Mouse (Mus musculus) hindbrain, postnatal 0 days (tissue): ENCODE measurements around the gene Myh3. TPM values are rescaled to one million over a fixed set of nuclear protein-coding genes. Genes with fewer than 3 reads are reported as not detected.

Source experiments
- ATAC-seq: fragments of 200-750 bp; cut with Nextera tagmentation; 2 replicates; pipeline ENCODE4 v1.8.0; 2017; ENCODE audit warnings: mild to moderate bottlenecking, moderate TSS enrichment, moderate library complexity
- DNase-seq: peaks from one replicate; pipeline ENCODE4 v3.0.0-alpha.2; 2015; ENCODE audit warnings: low spot score
- H3K27ac ChIP-seq: fragments of 300-500 bp; sonication (generic); 2 replicates; pipeline ENCODE4 v1.5.1; 2014; ENCODE audit warnings: mild to moderate bottlenecking
- H3K27me3 ChIP-seq: fragments of 300-500 bp; sonication (generic); 2 replicates; pipeline ENCODE4 v1.6.1; 2014; ENCODE audit warnings: low read length, mixed read lengths; ENCODE audit not compliant: insufficient read depth
- H3K36me3 ChIP-seq: fragments of 300-500 bp; sonication (generic); 2 replicates; pipeline ENCODE4 v1.6.1; 2014; ENCODE audit warnings: low read length, mixed read lengths; ENCODE audit not compliant: insufficient read depth
- H3K4me1 ChIP-seq: fragments of 300-500 bp; sonication (generic); 2 replicates; pipeline ENCODE4 v1.6.1; 2014; ENCODE audit warnings: antibody characterized with exemption, low read length, mixed read lengths; ENCODE audit not compliant: insufficient read depth
- H3K4me2 ChIP-seq: fragments of 300-500 bp; sonication (generic); 2 replicates; pipeline ENCODE4 v1.6.1; 2014; ENCODE audit warnings: low read depth, mild to moderate bottlenecking, low read length, moderate library complexity, mixed read lengths
- H3K4me3 ChIP-seq: fragments of 300-500 bp; sonication (generic); 2 replicates; pipeline ENCODE4 v1.5.1; 2014; ENCODE audit warnings: low read length
- H3K9ac ChIP-seq: fragments of 300-500 bp; sonication (generic); replicated peaks from 2 replicates; pipeline ENCODE4 v1.6.1; 2014; ENCODE audit warnings: mild to moderate bottlenecking, low read length, moderate library complexity, mixed read lengths
- H3K9me3 ChIP-seq: fragments of 300-500 bp; sonication (generic); 2 replicates; pipeline ENCODE4 v1.6.1; 2016; ENCODE audit warnings: low read length, mixed read lengths
- CTCF ChIP-seq: IDR thresholded peaks from 2 replicates; pipeline ENCODE4 v1.5.1; 2016; ENCODE audit warnings: antibody characterized with exemption, control low read depth, low read depth
- WGBS: fragments of 180-500 bp; shearing (Covaris S2); extraction: QIAGEN DNeasy Blood & Tissue Kit; methylation state at CpG from one replicate; pipeline ENCODE4 v1.1.7; 2014; 5-methylcytosine and 5-hydroxymethylcytosine counted together
- polyA plus RNA-seq: library from polyadenylated mRNA; unstranded; fragments of >200 nt; fragmentation: Nextera tagmentation; extraction: Ambion mirVana; gene quantifications from 2 replicates; pipeline ENCODE4 v1.2.1, GENCODE M21; 2015
- total RNA-seq: library from RNA; depleted of rRNA; stranded (reverse); fragments of >200 nt; gene quantifications from 2 replicates; pipeline ENCODE4 v1.2.3, GENCODE M21; 2014; rRNA removed

Myh3 gene
- total RNA-seq (1.1 and 3.0 TPM in 2 replicates), polyA plus RNA-seq (0.25 and 0.35 TPM in 2 replicates)

DNA sequence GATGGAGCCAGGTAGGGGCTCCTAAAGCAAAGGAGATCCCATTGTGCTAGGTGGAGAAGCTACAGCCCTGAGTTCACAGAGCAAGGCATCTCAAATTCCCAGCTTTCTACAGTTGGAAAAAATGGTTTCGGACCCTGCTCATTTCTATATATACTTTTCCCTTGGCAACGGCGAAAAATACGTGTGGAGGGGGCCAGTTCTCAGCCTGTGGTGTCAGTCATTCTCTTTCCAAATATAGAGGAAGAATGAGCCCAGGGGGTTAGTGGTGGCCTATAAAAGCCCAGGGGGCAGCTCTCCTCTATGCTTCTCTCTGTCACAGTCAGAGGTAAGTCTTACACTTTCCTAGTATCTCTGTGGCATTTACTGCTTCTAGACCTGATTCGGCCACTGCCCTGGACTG lies at the start of gene Myh3:
Myh3 (plus strand) TSS at position 301 of the 400 bp plus-strand sequence.
- Histone ChIP-seq H3K4me3 (no peak within 1 kb of the TSS), H3K4me1 (0 out of 2 replicates have a peak, but pooled peaks cover 5% of the 10 kb centered on the region), H3K9me3 (no peaks in the 10 kb centered on the region), H3K9ac (no peak within 1 kb of the TSS), H3K27me3 (peaks cover 3% of the 10 kb centered on the region; the same call in 1 of the 2 replicates), H3K36me3 (no peaks in the 10 kb centered on the region), H3K27ac (no peak within 1 kb of the TSS), H3K4me2 (no peak within 1 kb of the TSS)
- 86% methylated on average over 5 of the region's 5 CpGs for WGBS
- no peak for DNase-seq
- TF ChIP-seq CTCF, result no peak
- no peak for ATAC-seq

DNA sequence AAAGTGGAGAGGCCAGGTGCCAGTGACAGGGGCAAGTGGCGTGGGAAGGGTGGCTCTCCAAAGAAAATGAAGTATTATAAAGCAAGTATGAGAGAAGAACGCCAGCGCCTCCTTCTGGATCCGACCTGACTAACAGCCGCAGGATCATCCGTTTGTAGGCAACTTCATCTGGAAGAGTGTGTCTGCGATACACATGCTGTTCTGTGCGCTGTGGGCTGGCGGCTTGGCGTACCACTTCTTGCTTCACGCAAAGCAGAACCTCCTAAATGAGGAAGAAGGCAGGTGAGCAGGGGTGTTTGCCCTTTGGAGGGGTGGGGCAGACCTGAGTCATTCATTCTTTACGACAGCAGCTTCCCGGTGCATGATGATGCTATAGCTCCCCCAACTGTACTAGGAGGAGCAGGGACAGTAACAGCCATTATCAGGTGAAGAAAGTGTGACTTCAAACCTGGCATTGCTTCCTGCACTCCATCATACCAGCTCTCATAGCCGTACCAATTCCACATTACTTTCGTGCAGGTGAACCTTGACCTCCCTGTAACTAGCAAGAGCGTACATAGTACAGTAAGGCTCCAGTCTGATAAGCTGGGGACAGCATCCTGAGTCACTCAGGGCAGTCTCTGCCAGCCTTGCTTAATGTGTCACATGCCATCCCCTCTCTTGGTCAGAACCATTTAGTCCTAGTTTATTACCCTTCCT lies 47.0 kb upstream of the Myh3 start:
- Histone ChIP-seq H3K9ac (no peak overlapping the region), H3K36me3 (no peaks in the 10 kb centered on the region), H3K4me2 (no peak overlapping the region), H3K27me3 (no peaks in the 10 kb centered on the region), H3K4me1 (no peaks in the 10 kb centered on the region), H3K27ac (no peak overlapping the region), H3K9me3 (no peaks in the 10 kb centered on the region), H3K4me3 (no peak overlapping the region)
- DNase-seq (no peak), ATAC-seq (no peak)
- WGBS, result 60% methylated on average over 16 of the region's 16 CpGs
- peak; percentile 18; the same call in 1 of the 2 replicates for TF ChIP-seq CTCF

DNA sequence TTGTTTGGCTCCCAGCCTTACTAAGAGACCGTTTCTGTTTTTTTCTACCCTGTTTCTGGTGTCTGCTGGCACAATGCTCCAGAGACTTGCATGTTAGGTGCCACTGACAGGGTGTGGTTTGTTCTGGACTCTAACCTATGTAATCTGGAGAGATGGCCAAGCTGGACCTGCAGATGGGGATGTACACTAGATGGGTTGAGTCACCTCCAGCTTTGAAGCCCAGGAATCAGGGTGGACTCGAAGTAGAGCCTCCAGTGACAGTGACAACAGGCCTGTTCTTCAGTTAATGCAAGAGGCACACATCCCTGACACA lies 46.5 kb upstream of the Myh3 start:
- Histone ChIP-seq H3K9ac (no peak overlapping the region), H3K9me3 (no peaks in the 10 kb centered on the region), H3K27me3 (no peaks in the 10 kb centered on the region), H3K4me1 (no peaks in the 10 kb centered on the region), H3K4me2 (no peak overlapping the region), H3K36me3 (no peaks in the 10 kb centered on the region), H3K27ac (no peak overlapping the region), H3K4me3 (no peak overlapping the region)
- DNase-seq, result no peak
- 70% methylated on average over 2 of the region's 2 CpGs for WGBS
- no peak for ATAC-seq
- no peak for TF ChIP-seq CTCF

DNA sequence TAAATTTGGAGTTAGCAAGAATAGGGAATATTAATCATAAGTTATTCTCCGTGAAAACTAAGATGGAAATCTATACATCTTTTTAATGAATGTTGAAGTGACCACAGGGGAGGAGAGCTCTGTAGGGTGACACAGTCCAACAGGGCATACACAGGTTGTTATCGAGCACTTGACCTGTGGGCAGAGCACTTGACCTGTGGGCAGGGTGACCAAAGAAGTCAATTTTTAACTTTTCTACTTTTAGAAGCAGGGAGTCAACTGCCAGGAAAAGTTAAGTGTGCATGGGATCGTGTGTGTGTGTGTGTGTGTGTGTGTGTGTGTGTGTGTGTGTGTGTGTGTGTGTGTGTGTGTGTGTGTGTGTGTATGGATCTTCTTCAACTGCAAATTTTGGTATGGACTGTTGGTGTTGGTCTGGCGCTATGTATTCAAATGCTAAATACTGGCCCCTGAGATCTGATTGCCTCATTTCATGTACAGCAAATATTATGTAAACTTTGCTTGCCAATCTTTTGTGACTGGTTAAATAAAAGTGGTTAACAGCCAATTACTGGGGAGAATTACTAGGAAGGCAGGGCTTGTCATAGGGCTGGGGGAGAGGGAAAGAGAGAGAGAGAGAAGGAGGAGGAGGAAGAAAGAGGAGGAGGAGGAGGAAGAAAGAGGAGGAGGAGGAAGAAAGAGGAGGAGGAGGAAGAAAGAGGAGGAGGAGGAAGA lies 43.2 kb upstream of the Myh3 start:
- Histone ChIP-seq H3K4me2 (no peak overlapping the region), H3K9me3 (no peaks in the 10 kb centered on the region), H3K4me1 (no peaks in the 10 kb centered on the region), H3K27me3 (no peaks in the 10 kb centered on the region), H3K27ac (no peak overlapping the region), H3K36me3 (peaks cover 19% of the 10 kb centered on the region), H3K9ac (no peak overlapping the region), H3K4me3 (no peak overlapping the region)
- no peak for TF ChIP-seq CTCF
- 86% methylated on average over 4 of the region's 4 CpGs for WGBS
- DNase-seq, result no peak
- no peak for ATAC-seq

DNA sequence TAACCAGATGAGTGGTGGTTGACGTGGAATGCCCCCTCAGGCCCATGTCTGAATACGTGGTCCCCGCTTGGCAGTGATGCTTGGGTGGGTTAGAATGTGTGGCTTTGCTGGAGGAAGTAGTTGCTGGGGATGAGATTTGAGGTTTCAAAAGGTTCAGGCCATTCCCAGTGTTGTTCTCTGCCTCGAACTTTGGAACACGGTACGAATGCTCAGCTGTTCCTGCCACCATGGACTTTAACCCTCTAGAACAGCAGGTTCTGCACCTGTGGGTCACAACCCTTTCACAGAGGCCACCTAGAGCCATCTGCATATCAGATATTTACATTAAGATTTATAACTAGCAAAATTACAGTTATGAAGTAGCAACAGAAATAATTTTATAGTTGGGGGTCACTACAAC lies 41.9 kb upstream of the Myh3 start:
- no peaks in the 10 kb centered on the region for H3K27me3 ChIP-seq
- H3K4me3 ChIP-seq, result no peak overlapping the region
- 94% methylated on average over 6 of the region's 6 CpGs for WGBS
- H3K4me2 ChIP-seq, result no peak overlapping the region
- no peak overlapping the region for H3K27ac ChIP-seq
- no peaks in the 10 kb centered on the region for H3K4me1 ChIP-seq
- H3K36me3 ChIP-seq, result peaks cover 24% of the 10 kb centered on the region
- TF ChIP-seq CTCF, result no peak
- no peak for ATAC-seq
- H3K9ac ChIP-seq, result no peak overlapping the region
- no peak for DNase-seq
- H3K9me3 ChIP-seq, result no peaks in the 10 kb centered on the region

DNA sequence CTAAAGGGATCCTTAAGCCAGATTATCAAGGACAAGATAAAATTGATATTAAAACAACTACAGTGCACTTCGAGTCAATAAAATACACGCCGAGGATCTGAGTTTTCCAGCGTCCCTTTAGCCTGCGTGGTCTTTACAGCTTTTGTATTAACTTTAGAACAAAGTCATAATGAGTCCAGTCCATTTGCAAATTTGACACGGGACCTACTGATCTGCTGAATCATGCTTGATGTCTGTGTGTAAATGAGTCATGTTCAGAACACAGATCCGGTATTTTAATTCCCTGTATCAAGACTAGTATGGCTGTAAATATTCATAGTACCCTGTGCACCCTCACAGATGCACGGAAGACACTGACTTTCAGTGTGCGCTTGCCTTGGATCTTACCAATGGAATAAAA lies 41.2 kb upstream of the Myh3 start:
- no peak overlapping the region for H3K27ac ChIP-seq
- DNase-seq, result no peak
- no peak overlapping the region for H3K4me2 ChIP-seq
- WGBS, result 95% methylated on average over 9 of the region's 9 CpGs
- H3K9ac ChIP-seq, result no peak overlapping the region
- no peak overlapping the region for H3K4me3 ChIP-seq
- no peaks in the 10 kb centered on the region for H3K9me3 ChIP-seq
- no peak for ATAC-seq
- H3K36me3 ChIP-seq, result peaks cover 29% of the 10 kb centered on the region
- no peaks in the 10 kb centered on the region for H3K4me1 ChIP-seq
- H3K27me3 ChIP-seq, result no peaks in the 10 kb centered on the region
- no peak for TF ChIP-seq CTCF

DNA sequence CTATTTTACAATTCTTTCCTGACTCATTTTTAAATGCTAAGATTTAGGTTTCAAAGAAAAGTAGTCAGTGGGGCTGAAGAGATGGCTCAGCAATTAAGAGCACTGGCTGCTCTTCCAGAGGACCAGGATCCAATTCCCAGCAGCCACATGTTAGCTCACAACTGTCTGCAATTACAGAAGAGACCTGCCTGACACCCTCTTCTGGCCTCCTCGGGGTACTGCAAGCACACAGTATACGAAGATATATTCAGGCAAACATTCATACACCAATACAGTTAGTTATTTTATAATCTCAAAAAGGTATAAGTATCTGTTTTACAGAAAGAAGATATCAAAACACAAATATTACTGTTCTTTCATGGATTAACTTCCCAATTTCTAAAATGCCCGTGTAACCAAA lies 38.3 kb upstream of the Myh3 start:
- Histone ChIP-seq H3K4me1 (no peaks in the 10 kb centered on the region), H3K27me3 (no peaks in the 10 kb centered on the region), H3K36me3 (peaks cover 34% of the 10 kb centered on the region), H3K4me3 (no peak overlapping the region), H3K9me3 (no peaks in the 10 kb centered on the region), H3K4me2 (no peak overlapping the region), H3K9ac (no peak overlapping the region), H3K27ac (no peak overlapping the region)
- WGBS, result 97% methylated on average over 3 of the region's 3 CpGs
- no peak for ATAC-seq
- DNase-seq, result no peak
- peak; percentile 33 for TF ChIP-seq CTCF
